Mouse (Mus musculus): ENCODE results near the gene Tmem54. TPM values are rescaled to one million over a fixed set of nuclear protein-coding genes. Genes with fewer than 3 reads are reported as not detected.

The Tmem54 gene
- polyA plus RNA-seq, 1 experiment, result 27.2 TPM

DNA sequence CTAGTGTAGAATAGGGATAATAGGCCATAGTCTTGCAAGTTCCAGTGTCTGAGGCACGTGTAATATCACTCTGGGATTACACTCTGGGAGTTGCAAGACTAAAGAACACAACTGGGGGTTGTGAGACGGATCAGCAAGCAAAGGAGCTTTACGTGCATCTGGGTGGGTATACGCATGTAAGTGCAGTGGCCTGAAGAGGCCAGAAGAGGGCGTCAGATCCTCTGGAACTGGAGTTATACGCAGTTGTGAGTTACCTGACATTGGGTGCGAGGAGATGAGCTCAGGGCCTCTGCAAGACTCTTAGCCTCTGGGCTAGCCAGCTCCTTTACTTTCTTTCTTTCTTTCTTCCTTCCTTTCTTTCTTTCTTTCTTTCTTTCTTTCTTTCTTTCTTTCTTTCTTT is 8.3 kb upstream of the Tmem54 start:
- DNase-seq (ENCODE audit: low spot score), result no peak

DNA sequence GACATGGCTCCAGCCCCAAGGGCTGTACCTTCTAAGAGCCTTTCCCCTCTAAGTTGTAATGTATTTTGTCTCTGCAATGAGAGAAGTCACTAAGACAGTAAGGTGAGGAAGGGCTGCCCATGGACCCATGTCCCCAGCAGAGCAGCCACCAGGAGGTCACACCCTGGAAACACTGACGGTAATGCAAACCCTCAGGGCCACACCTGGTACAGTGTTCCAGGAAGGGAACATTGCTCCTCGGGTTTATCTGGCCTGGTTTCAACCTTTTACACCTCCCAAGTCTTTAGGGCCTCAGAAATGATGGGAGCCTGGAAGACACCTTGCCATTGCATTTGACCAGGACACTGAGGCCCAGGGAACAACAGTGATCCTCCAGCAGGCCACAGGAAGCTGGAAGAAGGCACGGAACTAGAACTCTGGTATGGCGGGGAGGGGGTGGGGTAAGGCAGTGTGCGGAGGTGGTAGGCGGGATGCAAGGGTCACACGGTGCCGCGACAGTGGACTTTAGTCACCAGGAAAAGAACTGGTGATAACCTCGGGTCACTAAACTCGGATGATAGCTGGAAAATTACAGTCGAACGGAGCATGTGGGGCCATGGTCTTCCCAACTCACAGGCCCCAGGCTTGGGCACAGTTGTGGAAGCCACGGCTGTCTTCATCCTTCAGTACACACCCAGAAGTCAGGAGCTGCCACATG is 3.1 kb upstream of the Tmem54 start:
- DNase-seq (ENCODE audit: low spot score), result no peak

DNA sequence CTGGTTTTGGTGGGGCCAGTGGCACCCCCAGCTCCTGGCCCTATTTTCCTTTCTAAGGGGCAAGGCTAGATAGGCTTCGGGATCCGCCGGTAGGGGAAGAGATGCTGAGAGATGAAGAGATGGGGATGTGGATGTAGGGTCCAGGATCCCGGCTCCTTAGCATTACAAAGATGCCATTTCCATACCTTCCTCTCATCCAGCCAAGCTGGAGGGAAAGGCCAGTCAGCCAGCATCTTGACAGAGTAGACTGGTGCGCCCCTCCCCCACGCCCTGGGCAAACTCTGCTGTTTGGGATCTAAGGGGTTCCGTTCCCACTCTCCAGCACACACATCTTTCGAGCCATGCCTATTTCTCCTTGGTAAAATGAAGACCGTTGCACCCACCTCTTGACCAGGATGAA is 725 bp downstream of the Tmem54 start:
- DNase-seq (ENCODE audit: low spot score), result no peak

DNA sequence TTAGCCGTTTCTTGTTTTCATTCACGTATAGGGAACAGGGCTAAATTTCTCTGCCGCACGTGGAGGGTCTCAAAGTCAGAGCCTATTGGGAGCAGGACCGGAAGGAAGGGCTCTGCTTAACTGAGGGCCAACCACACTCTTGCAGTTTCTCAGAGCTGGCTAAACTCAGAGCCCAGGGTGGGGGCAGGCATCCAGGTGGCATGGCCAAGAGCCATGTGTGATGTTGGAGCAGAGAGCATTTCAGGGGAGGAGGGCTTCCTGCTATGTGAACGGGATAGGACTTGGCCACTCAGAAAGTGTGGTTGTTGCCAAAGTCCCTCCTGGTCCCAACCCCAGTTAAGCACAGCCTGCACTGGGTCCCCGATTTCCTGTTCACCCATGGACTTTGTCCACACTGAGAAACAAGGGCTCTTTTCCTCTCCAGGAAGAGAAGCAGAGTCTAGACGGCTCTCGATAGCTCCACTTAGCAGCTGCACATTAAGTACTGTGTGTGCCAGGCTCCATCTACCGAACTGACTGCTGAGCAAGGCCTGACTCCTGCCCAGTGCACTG is 2.1 kb downstream of the Tmem54 start:
- no peak for DNase-seq (ENCODE audit: low spot score)

DNA sequence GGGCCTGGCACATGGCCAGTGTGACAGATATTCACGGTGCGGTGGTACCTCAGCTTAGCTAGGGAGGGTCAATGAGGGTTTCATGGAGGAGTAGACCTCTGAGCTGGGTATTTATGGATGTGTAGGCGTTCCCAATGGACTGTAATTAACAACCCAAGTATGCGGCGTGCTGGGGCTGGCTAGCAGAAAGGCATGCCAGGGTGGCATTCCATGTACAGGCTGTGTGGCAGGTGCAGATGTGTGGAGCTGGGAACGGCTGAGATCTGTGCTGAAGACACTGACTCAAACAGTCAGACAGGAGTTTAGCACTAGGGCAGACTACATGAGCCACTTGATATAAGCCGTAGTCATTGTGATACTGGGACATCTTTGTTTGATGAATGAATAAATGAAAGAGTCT is 3.3 kb downstream of the Tmem54 start:
- DNase-seq (ENCODE audit: low spot score), result no peak

DNA sequence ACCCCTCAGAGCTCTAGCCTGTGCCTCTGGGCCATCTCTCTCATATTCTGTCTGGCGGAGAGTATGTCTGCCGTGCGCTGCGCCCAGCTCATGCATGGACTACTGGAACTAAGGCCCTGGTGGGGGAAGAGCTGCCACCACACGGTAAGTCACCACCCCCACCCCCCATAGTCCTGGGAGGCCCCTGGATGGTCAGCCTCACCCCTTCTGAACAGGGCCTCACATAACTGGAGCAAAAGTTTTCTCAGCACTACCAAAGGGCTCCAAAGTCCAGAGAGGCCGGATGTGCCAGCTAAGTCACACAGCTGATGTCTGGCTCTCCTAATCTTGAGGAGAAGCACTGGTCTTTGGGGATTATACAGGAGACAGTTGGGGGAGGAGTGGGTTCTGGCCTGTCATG is 5.5 kb downstream of the Tmem54 start:
- no peak for DNase-seq (ENCODE audit: low spot score)

DNA sequence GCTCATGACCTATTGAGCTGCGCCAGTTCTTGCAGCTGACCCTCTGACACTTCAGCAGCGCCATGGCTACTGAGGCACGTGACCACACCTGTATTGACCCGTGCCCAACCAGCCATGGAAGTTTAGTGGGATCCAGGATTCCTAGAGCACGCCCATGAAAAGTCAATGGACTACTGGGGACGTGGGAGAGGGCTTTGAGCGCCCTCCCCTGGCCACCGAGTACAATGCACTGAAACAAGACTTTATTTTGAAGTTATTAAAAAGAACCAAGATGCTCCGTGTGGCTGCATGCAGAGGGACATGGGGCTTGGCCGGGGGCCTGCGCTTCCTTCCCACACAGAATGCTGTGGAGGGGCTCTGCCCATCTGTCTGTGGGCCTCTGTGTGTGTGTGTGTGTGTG is 6.0 kb downstream of the Tmem54 start:
- no peak for DNase-seq (ENCODE audit: low spot score)

DNA sequence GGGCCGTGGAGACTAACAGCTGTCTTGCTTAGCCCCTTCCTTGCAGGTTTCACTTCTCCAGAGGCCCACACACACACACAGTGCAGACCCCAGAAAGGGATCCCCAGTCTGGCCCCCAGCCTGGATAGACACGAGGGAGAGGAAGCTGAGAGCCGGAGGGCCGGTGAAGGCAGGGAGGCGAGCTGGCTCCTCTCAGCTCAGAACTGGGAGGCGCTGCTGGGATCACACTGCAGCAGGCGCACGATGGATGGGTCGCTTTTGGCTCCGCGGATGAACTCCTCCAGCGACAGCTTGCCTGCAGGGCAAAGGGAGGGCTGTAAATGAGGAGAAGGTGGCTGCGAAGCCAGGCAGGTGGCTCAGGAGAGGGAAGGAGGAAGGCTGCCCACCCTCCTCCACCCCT is 6.9 kb downstream of the Tmem54 start:
- no peak for DNase-seq (ENCODE audit: low spot score)

DNA sequence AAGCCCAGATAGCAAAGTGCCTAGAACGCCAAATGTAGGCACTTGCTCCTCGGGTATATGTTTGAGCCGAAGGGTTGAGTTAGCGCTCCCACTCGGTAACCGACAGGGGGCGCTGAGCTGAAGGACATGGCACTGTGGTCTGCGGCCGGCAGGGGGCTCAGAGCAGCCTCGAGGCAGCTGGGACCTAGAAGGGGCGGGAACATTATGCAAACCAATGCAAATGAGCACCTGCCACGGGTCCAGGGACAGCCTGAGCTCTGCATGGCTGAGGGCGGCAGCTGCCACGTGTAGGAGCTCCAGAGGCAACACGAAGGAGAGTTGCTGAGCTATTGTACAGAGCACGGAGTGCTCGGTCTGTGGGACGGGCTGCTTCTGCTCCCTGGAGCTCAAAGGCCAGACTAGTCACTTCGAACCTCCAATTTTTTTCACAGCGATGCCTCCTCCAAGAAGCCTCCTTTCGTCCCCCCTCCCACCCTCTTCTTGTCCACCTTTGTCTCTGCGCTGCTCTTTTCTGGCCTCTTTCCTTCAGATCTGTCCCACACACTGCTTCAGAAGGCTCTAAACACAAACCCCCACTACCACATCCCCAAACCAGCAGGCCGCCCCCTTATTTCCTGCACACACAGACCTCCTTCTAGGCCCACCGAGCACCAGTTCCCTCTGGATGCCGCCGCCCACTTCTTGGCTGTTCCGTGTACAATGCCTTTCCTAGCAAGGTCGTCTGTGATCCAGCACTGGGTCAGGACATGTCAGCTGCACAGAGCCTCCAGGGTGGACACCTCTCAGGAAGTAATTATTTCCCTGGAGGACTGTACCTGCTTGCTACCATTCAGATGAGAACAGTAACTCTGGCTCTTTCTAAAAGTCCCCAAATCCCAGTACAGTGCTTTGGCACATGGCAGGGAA is 8.0 kb downstream of the Tmem54 start:
- DNase-seq (ENCODE audit: low spot score), result no peak

DNA sequence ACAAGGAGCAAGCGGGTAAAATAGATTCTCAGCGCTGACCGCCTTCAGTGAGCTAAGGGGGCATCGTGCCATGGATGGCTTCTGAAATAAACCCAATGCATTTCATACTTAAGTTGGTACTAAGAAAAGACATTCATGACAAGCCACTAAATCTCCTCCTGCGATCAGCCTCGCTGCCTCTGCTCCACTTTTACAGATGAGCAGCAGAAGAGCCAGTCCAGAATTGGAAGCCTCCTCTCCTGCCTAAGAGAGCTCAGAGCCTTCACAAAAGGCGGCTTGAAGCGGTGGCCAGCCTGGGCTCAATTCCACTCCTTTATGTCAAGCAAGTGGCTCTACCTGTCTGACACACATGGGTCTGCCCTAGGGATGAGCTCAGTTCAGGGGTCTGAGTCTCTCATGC is 11.4 kb downstream of the Tmem54 start:
- DNase-seq (ENCODE audit: low spot score), result no peak

DNA sequence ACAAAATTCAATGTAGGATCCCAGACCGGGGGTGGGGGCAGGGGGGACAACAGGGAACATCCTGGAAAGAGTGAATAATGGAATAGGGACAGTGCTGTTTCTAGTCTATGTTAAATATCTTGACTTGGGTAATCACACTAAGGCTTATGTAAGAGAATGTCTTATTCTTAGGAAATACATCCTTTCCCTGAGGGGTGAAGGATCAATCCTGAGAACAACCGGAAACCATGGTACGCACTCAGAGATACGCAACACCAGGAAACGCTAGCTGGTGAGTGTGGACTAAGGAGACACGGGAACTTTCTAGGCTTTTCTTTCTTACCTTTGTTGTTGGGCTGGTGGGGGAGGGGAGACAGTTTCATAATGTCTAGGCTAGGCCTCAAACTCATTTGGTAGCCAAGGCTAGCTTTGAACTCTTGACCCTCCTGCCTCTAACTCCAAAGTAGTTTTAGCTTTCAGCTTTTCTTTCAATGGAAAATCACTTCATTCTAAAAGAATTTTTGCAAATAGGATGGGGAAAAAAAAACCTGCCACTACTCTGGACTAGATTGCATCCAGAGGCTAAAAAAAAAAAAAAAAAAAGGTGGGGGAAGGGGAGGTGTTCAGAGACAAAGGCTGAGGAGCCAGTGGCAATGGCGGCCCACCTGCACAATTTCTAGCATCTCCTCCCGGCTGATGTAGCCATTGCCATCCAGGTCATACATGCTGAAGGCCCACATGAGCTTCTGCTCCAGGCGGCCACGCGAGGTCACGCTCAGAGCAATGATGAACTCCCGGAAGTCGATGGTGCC is 12.6 kb downstream of the Tmem54 start:
- DNase-seq (ENCODE audit: low spot score), result no peak

DNA sequence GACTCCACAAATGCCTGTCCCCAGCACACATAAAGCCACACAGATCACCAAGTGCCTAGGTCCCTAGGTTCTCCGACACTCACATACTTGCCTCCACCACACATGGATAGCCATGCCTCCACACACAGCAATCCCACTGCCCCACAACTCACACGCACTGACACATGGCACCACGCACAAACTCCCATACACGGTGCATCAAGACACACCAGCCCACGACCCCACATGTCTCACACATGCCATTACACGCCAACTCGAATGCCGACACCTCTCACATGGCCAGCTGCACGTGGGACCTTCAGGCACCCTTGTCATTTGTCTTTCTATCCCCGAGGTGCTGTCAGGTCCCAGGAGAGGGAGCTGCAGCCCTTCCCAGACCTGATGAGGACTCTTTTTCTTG is 14.4 kb downstream of the Tmem54 start:
- DNase-seq (ENCODE audit: low spot score), result no peak

DNA sequence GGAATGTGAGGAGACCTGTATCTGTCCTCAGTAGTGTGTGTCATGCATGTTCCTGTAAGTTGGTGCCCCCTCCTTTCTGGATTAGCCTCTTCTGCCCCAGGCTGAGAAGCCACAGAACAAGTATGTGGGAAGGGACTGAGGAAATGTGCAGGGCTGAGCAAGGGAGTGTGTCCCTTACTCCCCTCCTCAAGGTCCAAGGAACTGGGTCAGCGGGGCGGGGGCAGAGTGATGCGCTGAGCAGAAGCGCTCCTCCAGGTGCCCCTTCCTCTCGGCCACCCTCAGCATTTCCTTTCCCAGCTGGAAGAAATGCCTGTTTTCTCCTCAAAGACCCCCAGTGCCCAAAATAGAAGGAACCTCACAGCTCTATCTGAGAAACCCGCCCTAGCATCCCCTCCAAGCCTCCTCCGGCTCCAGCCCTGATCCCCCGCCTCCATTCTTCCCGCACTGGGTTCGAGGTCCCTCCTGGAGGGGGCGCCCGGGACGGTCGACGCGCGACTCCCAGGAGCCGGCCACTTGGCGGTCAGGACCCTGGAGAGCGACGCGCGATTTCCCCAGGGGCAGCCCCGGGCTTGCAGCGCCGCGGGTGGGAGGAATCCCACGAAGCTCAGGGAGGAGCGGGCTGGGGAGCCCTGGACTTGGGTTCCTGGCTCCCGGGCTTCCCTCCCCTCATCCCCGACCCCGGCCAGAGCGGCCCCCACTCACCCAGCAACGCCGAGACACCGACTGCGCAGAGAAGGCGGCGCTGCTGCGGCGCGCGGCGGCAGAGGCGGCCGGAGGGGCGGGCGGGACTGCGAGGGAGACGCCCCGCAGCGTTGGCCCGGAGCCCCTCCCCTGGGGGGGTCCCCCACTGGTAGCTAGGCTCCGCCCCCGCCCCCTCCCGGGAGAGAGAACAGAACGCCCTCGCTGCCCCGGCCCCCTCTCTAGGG is 15.4 kb downstream of the Tmem54 start:
- DNase-seq (ENCODE audit: low spot score), result peak; percentile 51

DNA sequence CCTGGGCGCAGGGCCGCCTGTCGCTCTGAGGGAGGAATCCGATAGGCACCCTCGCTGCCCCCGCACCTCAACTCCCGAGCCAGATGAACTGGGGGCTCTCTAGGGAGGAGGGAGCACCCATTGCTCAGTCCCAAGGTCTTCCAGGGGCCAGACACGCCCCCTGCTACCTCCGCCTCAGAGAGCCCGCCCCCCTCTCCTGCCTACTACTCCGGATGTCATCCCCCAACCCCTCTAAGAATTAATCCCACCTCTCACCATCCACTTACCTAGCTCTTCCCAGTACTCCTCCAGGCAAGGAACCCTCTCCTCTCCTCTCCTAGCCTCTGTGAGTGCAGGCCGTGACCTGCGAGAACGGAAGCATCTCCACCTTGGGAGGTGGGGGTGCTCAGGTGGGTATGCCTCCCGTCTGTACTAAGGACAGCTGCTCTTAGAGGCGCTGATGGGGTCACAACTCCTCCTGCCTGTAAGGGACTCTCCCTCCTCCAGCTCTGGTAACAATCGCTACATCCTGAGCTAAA is 16.3 kb downstream of the Tmem54 start, which contains the start of gene Hpca:
TSS of gene Hpca (minus strand) at position 468 of the 518 bp plus-strand sequence.
- no peak for DNase-seq (ENCODE audit: low spot score)

DNA sequence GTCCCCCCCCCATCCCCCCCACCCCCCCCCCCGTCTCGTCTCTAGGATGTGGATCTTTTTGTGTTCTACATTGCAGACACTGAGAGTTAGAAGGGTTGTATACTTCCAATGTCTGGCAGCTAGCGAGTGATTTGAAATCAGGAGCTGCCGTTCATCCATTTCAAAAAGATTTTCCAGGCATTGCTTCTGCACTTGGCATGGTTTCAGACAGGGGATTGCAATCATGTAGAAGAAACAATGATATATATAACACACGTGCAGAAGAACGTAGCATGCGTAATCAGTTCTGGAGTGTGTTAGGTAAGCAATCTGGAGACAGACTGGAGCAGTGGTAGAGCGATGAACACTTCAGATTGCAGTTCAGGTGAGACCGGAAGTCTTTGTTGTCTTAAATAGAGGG is 16.8 kb downstream of the Tmem54 start:
- no peak for DNase-seq (ENCODE audit: low spot score)

DNA sequence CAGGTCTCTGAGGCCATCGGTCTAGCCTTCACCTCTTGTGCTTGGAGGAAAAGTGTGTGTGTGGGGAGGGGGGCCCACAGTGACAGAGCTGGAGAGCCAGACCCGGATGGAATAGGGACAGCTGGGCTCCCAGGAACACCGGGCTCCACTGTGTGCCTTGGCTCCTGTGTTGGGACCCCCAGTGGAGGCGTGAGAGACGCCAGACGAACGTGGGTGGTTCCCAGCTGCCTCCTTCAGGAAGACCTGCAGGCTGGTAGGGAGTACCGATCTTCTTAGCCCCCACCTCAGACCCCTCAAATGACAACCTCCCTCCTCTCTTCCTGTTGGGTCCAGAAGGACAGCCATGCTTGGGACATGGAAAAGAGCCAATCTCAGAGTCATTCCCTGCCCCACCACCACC is 17.4 kb downstream of the Tmem54 start:
- no peak for DNase-seq (ENCODE audit: low spot score)

DNA sequence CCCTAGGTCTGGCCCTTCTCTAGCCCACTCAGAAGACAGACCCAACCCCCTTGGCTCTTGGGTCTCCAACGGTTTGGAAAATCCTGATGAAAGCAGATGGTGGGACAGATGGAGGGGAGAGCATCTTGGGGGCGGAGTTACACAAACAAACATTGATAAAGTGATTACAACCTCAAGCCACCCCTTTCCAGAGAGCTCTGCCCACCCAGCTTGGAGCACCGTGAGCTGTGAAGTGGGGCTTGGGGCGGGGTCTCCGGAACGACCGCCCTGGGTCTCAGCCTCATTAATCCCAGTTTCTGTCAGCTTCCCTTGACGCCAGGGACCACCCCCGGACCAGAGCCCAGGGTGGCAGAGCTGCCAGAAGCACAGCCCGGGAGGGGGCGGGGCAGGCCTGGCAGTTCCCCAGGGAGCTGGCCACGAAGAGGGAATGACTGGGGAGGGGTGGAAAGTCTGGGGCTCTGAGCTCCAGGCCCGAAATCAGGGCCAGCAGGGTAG is 19.4 kb downstream of the Tmem54 start:
- no peak for DNase-seq (ENCODE audit: low spot score)

DNA sequence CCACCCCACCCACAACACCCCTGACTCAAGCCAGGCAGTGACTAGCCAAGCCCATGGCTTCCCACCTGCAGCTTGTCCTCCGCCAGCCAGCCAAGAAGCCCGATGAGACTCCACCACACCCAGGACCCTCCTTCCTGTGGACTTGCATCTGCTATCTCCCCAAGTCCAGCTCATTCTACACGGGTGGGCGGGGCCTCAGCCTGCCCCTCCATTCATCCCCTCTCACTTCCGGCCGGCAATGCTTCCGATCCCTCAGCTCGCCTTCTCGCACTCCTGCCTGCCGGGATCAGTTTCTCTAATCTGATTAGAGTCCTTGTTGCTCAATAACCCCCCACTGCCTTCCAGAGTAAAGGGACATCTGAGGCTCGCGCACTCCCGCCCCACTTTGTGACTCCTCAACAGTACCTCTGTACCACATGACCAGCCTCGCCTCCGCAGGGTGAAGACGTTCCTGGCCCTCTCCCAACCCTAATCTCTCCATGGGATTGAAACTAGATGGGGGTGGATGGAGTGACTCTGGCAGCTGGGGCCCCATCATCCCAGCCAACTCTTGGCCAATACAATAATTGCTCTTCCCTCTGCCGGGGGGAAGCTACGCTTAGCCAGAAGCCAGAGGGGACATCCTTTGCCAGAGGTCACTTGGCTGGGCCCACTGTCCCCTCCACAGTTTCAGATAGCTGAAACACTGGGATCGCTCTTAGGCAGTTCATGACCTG is 20.5 kb downstream of the Tmem54 start:
- DNase-seq (ENCODE audit: low spot score), result no peak

DNA sequence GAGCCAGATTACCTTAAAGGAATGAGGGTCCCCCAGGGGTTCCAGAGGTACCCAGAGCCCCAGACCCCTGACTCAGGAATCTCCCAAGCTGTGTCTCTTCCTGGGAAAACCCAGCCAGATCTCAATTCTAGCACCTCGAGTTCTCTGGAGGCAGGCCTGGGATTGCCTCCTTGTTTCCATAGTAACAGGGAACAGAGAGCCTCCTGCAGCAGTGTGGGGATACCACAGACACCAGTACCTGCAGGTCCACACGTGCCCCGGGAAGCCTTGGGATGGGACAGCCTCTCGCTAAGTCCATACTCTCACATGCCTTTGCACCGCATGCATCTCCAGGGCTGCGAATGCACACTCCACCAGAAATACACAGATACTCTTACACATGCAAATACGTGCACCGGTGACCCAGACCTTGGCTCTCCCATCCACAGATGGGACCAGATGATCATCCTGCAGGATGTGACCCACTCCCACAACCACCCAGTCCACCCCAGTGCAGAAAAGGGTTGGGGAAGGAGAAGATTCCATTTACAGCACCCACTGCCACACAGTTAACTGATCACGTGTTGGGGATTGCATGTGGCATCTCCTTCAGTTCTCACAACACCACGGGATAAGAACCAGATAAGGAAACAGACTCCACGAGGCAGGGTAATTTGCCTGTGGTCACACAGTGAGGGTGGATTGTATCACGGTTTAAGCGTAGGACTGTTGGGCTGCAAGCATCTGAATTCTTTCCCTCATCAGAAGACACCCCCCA is 23.4 kb downstream of the Tmem54 start:
- DNase-seq (ENCODE audit: low spot score), result no peak

Data from urinary bladder, adult 2 months (tissue).